Mouse (Mus musculus) CH12.LX (cell line): Measurements from ENCODE around the gene Atg101. TPM values are rescaled to one million over a fixed set of nuclear protein-coding genes. Genes with fewer than 3 reads are reported as not detected.

Experiments used
- DNase-seq: peaks from one replicate; pipeline ENCODE4 v3.0.0-alpha.2; 2013; ENCODE audit errors: extremely low read depth
- H3K27ac ChIP-seq: 2 replicates; pipeline ENCODE4 v1.5.1; 2012; ENCODE audit warnings: low read depth, mild to moderate bottlenecking, control low read depth, moderate library complexity; ENCODE audit not compliant: insufficient read depth
- H3K27me3 ChIP-seq: replicated peaks from 2 replicates; pipeline ENCODE3; 2012; ENCODE audit warnings: inconsistent platforms
- H3K36me3 ChIP-seq, 2 experiments: replicated peaks in 1 of 2; 2 replicates each; pipeline versions ENCODE3 to v1.6.1; 2012; ENCODE audit warnings: inconsistent platforms in 1 of 2, low read length in 1 of 2, mild to moderate bottlenecking in 1 of 2, mixed read lengths in 1 of 2, moderate library complexity in 1 of 2; ENCODE audit not compliant: control insufficient read depth in 1 of 2, insufficient read depth in 1 of 2
- H3K4me1 ChIP-seq, 2 experiments: 2 replicates each; pipeline ENCODE4 v1.6.1; 2012; ENCODE audit warnings: inconsistent platforms in 1 of 2, moderate library complexity in 1 of 2; ENCODE audit not compliant: insufficient read depth in 2 of 2, control insufficient read depth in 1 of 2
- H3K4me2 ChIP-seq: 2 replicates; pipeline ENCODE4 v1.6.1; 2012; ENCODE audit warnings: low read depth, mild to moderate bottlenecking, control low read depth; ENCODE audit not compliant: poor library complexity, insufficient read depth, severe bottlenecking
- H3K4me3 ChIP-seq, 3 experiments: fragments of 150-350 bp in 1 of 3; sonication (generic) in 1 of 3; replicated peaks in 1 of 3; 2 replicates each; pipeline versions ENCODE3 to v1.5.1; 2011 to 2012; ENCODE audit warnings: low read depth in 2 of 3, low read length in 2 of 3, mild to moderate bottlenecking in 2 of 3, moderate library complexity in 2 of 3, control low read depth in 1 of 3, improper control_type of control experiment in 1 of 3, inconsistent platforms in 1 of 3, mixed read lengths in 1 of 3; ENCODE audit not compliant: poor library complexity in 1 of 3
- H3K79me2 ChIP-seq: replicated peaks from 2 replicates; pipeline ENCODE4 v1.6.1; 2012; ENCODE audit warnings: mild to moderate bottlenecking, moderate library complexity; ENCODE audit not compliant: control insufficient read depth, poor library complexity, insufficient read depth, severe bottlenecking; ENCODE audit errors: extremely low read depth
- H3K9ac ChIP-seq: 2 replicates; pipeline ENCODE4 v1.6.1; 2012; ENCODE audit warnings: low read depth, mild to moderate bottlenecking, control low read depth, moderate library complexity; ENCODE audit not compliant: insufficient read depth
- H3K9me3 ChIP-seq: replicated peaks from 2 replicates; pipeline ENCODE3; 2012; ENCODE audit warnings: low read length, inconsistent platforms, mixed read lengths
- BHLHE40 ChIP-seq: IDR thresholded peaks from 2 replicates; pipeline ENCODE4 v1.6.1; 2011; ENCODE audit warnings: mild to moderate bottlenecking, low read depth, low read length, improper control_type of control experiment
- CHD1 ChIP-seq: IDR thresholded peaks from 2 replicates; pipeline ENCODE4 v1.6.1; 2012; ENCODE audit warnings: low read depth, low read length, improper control_type of control experiment, inconsistent platforms
- CHD2 ChIP-seq: IDR thresholded peaks from 2 replicates; pipeline ENCODE4 v1.6.1; 2011; ENCODE audit warnings: low read length, improper control_type of control experiment
- CTCF ChIP-seq, 2 experiments: IDR thresholded peaks in 1 of 2; conservative IDR thresholded peaks in 1 of 2; 2 replicates each; pipeline ENCODE4 v1.5.1; 2011 to 2012; ENCODE audit warnings: low read depth in 2 of 2, low read length in 2 of 2, improper control_type of control experiment in 1 of 2, inconsistent platforms in 1 of 2, mild to moderate bottlenecking in 1 of 2, moderate library complexity in 1 of 2
- ETS1 ChIP-seq: conservative IDR thresholded peaks from 2 replicates; pipeline ENCODE4 v1.6.1; 2012; ENCODE audit warnings: low read depth, mild to moderate bottlenecking, inconsistent platforms, low read length, improper control_type of control experiment, moderate library complexity
- GABPA ChIP-seq: IDR thresholded peaks from 2 replicates; pipeline ENCODE4 v1.6.1; 2012; ENCODE audit warnings: low read depth, low read length, improper control_type of control experiment, inconsistent platforms; ENCODE audit not compliant: insufficient replicate concordance
- IRF4 ChIP-seq: IDR thresholded peaks from 2 replicates; pipeline ENCODE4 v1.6.1; 2014; ENCODE audit warnings: low read depth, mild to moderate bottlenecking, inconsistent platforms, low read length, improper control_type of control experiment
- MAFK ChIP-seq: IDR thresholded peaks from 2 replicates; pipeline ENCODE4 v1.6.1; 2011; ENCODE audit warnings: low read length, improper control_type of control experiment; ENCODE audit not compliant: insufficient replicate concordance
- MAZ ChIP-seq: IDR thresholded peaks from 2 replicates; pipeline ENCODE4 v1.6.1; 2012; ENCODE audit warnings: low read depth, mild to moderate bottlenecking, inconsistent platforms, low read length, improper control_type of control experiment, moderate library complexity
- NELFE ChIP-seq: IDR thresholded peaks from 2 replicates; pipeline ENCODE4 v1.6.1; 2011; ENCODE audit warnings: low read depth, low read length, improper control_type of control experiment
- PAX5 ChIP-seq: IDR thresholded peaks from 2 replicates; pipeline ENCODE4 v1.6.1; 2012; ENCODE audit warnings: low read length, inconsistent platforms, mixed read lengths
- POLR2AphosphoS2 ChIP-seq: IDR thresholded peaks from 2 replicates; pipeline ENCODE4 v1.6.1; 2011; ENCODE audit warnings: low read depth, low read length, improper control_type of control experiment
- RAD21 ChIP-seq: IDR thresholded peaks from 2 replicates; pipeline ENCODE4 v1.6.1; 2011; ENCODE audit warnings: low read depth, mild to moderate bottlenecking, low read length, improper control_type of control experiment, moderate library complexity
- RCOR1 ChIP-seq: conservative IDR thresholded peaks from 2 replicates; pipeline ENCODE4 v1.6.1; 2012; ENCODE audit warnings: low read depth, mild to moderate bottlenecking, inconsistent platforms, low read length, improper control_type of control experiment
- SIN3A ChIP-seq: IDR thresholded peaks from 2 replicates; pipeline ENCODE4 v1.6.1; 2012; ENCODE audit warnings: low read length, improper control_type of control experiment, inconsistent platforms
- SMC3 ChIP-seq: IDR thresholded peaks from 2 replicates; pipeline ENCODE4 v1.6.1; 2011; ENCODE audit warnings: low read depth, low read length, improper control_type of control experiment
- TBP ChIP-seq: conservative IDR thresholded peaks from 2 replicates; pipeline ENCODE4 v1.6.1; 2011; ENCODE audit warnings: low read depth, low read length, improper control_type of control experiment
- UBTF ChIP-seq: IDR thresholded peaks from 2 replicates; pipeline ENCODE4 v1.6.1; 2012; ENCODE audit warnings: low read depth, mild to moderate bottlenecking, inconsistent platforms, low read length, improper control_type of control experiment, moderate library complexity
- USF1 ChIP-seq: IDR thresholded peaks from 2 replicates; pipeline ENCODE4 v1.6.1; 2014; ENCODE audit warnings: low read depth, mild to moderate bottlenecking, inconsistent platforms, low read length, improper control_type of control experiment
- USF2 ChIP-seq: conservative IDR thresholded peaks from 2 replicates; pipeline ENCODE4 v1.6.1; 2011; ENCODE audit warnings: low read depth, low read length, improper control_type of control experiment
- dilution Hi-C: fragments of 300-500 bp; cut with MboI; formaldehyde crosslinking; loops from 2 replicates; pipeline ENCODE4 v1.14.3; 2020; ENCODE audit warnings: low sequenced_read_pairs; ENCODE audit not compliant: extremely low pct_unique_long_range_greater_than_20kb, extremely low pct_ligation_motif_present
- in situ Hi-C: fragments of 300-500 bp; cut with MboI; formaldehyde crosslinking; loops from 3 replicates; pipeline ENCODE4 v1.14.3; 2019; ENCODE audit warnings: low sequenced_read_pairs, low pct_ligation_motif_present, low pct_unique_long_range_greater_than_20kb, mixed read lengths
- polyA plus RNA-seq: library from polyadenylated mRNA; unstranded; fragments of >175 nt; gene quantifications from 2 replicates; pipeline ENCODE4 v1.2.1, GENCODE M21; 2012; ENCODE audit warnings: low read depth; ENCODE audit not compliant: insufficient read length
- total RNA-seq, 2 experiments: library from RNA; depleted of rRNA; stranded (reverse); fragments of 300-350 nt in 1 of 2; fragments of >200 nt in 1 of 2; gene quantifications; 2 replicates each; pipeline ENCODE4 v1.2.3; 2012 to 2014

Gene Atg101
- total and polyA plus RNA-seq, 3 experiments, result 49.1 to 61.3 (median 58.8) TPM

DNA sequence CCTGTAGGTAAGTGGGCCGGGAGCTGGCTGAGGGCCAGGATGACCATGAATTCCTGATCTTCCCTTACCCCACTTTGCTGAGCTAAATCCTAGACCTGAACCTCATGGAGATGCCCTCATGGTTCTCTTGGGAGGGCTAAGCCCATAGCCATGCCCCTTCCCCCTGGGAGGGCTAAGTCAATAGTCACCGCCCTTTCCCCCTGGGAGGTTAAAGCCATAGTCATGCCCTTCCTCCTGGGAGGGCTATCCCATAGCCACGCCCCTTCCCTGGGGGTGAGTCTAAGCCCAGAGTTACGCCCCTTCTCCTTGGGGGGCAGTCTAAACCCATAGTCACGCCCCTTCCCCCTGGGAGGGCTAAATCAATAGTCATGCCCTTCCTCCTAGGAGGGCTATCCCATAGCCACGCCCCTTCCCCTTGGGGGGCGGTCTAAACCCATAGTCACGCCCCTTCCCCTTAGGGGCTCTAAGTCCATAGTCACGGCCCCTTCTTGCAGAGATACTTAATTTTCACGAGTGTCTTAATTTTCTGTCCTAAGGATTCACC lies 42.0 kb downstream of the Atg101 start:
- dilution Hi-C loops, result no loop called here
- in situ Hi-C loops, result no loop called here
- peaks cover 31% of the 10 kb centered on the region for H3K27me3 ChIP-seq
- peaks cover 6% of the 10 kb centered on the region for H3K9me3 ChIP-seq
- peaks cover 0 to 15% of the 10 kb centered on the region in 2 experiments; a peak in 2 of 4 replicates for H3K4me1 ChIP-seq
- H3K9ac ChIP-seq, result no peak overlapping the region
- no peak overlapping the region for H3K4me3 ChIP-seq
- no peak overlapping the region for H3K4me2 ChIP-seq
- H3K27ac ChIP-seq, result no peak overlapping the region
- DNase-seq, result no peak
- no peaks in the 10 kb centered on the region for H3K79me2 ChIP-seq
- no peak for TF ChIP-seq CHD1
- TF ChIP-seq UBTF, result no peak
- no peaks in the 10 kb centered on the region for H3K36me3 ChIP-seq

DNA sequence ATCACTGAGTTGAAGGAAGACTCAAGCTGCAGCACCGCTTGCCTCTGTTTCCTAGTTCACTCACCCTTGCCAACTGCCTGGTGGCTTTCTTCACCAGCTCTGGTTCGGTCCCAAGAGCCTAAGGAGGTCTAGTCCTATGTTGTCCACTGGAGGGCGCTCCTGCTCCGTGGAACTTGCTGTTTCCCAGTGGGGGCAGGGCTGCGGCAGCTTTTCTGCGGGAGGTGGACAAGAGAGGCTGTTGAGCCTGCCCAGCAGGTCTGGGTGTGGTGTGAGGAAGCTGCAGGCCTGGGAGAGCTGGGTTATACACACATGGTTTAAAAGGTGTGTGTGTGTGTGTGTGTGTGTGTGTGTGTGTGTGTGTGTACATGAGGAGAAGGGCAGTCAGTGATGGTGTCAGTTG lies 43.2 kb downstream of the Atg101 start:
- Histone ChIP-seq H3K36me3 (no peaks in the 10 kb centered on the region), H3K4me2 (no peak overlapping the region), H3K9ac (no peak overlapping the region), H3K27me3 (peaks cover 43% of the 10 kb centered on the region), H3K4me1 (peaks cover 0 to 11% of the 10 kb centered on the region in 2 experiments; a peak in 2 of 4 replicates), H3K9me3 (peaks cover 6% of the 10 kb centered on the region), H3K4me3 (no peak overlapping the region), H3K27ac (no peak overlapping the region), H3K79me2 (no peaks in the 10 kb centered on the region)
- TF ChIP-seq IRF4 (peak; percentile 35; the same call in 1 of the 2 replicates), USF2 (no peak), CTCF (conservative IDR thresholded peaks at IDR 0.05 in 1 of 2, IDR thresholded peaks at IDR 0.05 in 1 of 2; ENCODE audit: low read depth in 2 of 2, low read length in 2 of 2) (peak; percentile 74 to 90), PAX5 (no peak), RAD21 (peak; percentile 89), SIN3A (no peak), USF1 (no peak), SMC3 (peak; percentile 80), BHLHE40 (peak; percentile 10; the same call in 1 of the 2 replicates), CHD2 (peak; percentile 93), POLR2AphosphoS2 (no peak), MAZ (0 out of 2 replicates have a peak, but pooled peaks have one; percentile 43), RCOR1 (no peak), ETS1 (no peak), NELFE (no peak), TBP (no peak), GABPA (no peak), MAFK (no peak)
- in situ Hi-C loops, result no loop called here
- dilution Hi-C loops, result no loop called here
- peak; percentile 81 for DNase-seq
